Comparison of ENCODE assay signal across 15 mouse cellular contexts in the genomic region with DNA sequence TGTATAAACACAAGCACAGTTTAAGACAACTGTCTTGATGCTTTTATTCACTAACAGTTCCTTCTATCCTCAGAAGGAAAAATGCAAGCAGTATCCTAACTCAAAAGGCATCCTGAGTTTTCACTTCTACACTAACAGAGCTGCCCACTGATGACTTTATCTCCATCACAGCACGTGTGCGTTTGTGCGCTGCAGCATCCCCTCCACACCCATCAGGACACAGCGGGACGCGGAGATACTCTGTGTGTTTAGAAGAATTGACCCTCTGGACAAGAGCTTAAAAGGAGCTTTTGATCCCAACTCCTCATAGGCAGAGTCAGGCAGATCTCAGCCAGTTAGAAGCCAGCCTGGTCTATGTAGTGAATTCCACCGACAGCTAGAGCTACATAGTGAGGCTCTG. TPM values are rescaled to one million over a fixed set of nuclear protein-coding genes. Genes with fewer than 3 reads are reported as not detected.
A peak's percentile ranks its signal among the peaks of the same experiment; 100 is the strongest.
DNase-seq lines count a peak whose midpoint lies in the region; ATAC-seq lines count a peak whose summit lies in the region.
"Had no signal": no experiment of that assay in that cellular context is flagged by ENCODE, and none has a peak within 500 bp of the region (broad histone marks: within the 10 kb centered on the region; RNA-seq: fewer than 3 reads in every experiment).

No protein-coding gene starts in this region.

- H3K27ac ChIP-seq in hindbrain, embryonic 16.5 days (ENCODE audit: low read depth, low read length): no peak overlapping the region
- no peak overlapping the region for H3K27ac ChIP-seq in midbrain, embryonic 12.5 days (replicated peaks)
- H3K27ac ChIP-seq in kidney, embryonic 14.5 days (ENCODE audit: low read depth, low read length): no peak overlapping the region
- H3K27ac ChIP-seq: gastrocnemius, adult 2 months; heart, embryonic 15.5 days had no signal

- H3K36me3 ChIP-seq in erythroblast, embryonic 14.5 days (ENCODE audit: control insufficient read depth): no peaks in the 10 kb centered on the region
- H3K36me3 ChIP-seq in hindbrain, embryonic 16.5 days (ENCODE audit: control insufficient read depth, insufficient read depth, low read length): no peaks in the 10 kb centered on the region
- no peaks in the 10 kb centered on the region for H3K36me3 ChIP-seq in midbrain, embryonic 12.5 days
- H3K36me3 ChIP-seq in kidney, embryonic 14.5 days (ENCODE audit: control insufficient read depth, insufficient read depth, low read length): no peaks in the 10 kb centered on the region
- H3K36me3 ChIP-seq: heart, embryonic 15.5 days had no signal

- H3K27me3 ChIP-seq in erythroblast, embryonic 14.5 days (ENCODE audit: control insufficient read depth): peaks cover 41% of the 10 kb centered on the region
- no peaks in the 10 kb centered on the region for H3K27me3 ChIP-seq in hindbrain, embryonic 16.5 days (replicated peaks; ENCODE audit: control insufficient read depth, insufficient read depth, low read length)
- peaks cover 5% of the 10 kb centered on the region; the same call in 1 of the 2 replicates for H3K27me3 ChIP-seq in midbrain, embryonic 12.5 days
- no peaks in the 10 kb centered on the region for H3K27me3 ChIP-seq in kidney, embryonic 14.5 days (ENCODE audit: control insufficient read depth, insufficient read depth, low read length)
- H3K27me3 ChIP-seq: heart, embryonic 15.5 days had no signal

- H3K4me2 ChIP-seq in hindbrain, embryonic 16.5 days (ENCODE audit: low read length): peak overlapping the region; percentile 51; the same call in 1 of the 2 replicates
- peak overlapping the region; percentile 25; the same call in 1 of the 2 replicates for H3K4me2 ChIP-seq in midbrain, embryonic 12.5 days (replicated peaks)
- no peak overlapping the region for H3K4me2 ChIP-seq in kidney, embryonic 14.5 days (replicated peaks; ENCODE audit: low read depth, low read length)

- peak overlapping the region; percentile 24 for H3K4me3 ChIP-seq in erythroblast, embryonic 14.5 days (replicated peaks)
- no peak overlapping the region; the same call in 1 of the 2 replicates for H3K4me3 ChIP-seq in hindbrain, embryonic 16.5 days (ENCODE audit: low read length)
- 0 out of 2 replicates have a peak overlapping the region, but pooled peaks have one; percentile 0 for H3K4me3 ChIP-seq in midbrain, embryonic 12.5 days
- no peak overlapping the region for H3K4me3 ChIP-seq in kidney, embryonic 14.5 days (ENCODE audit: low read length)

- H3K4me1 ChIP-seq in erythroblast, embryonic 14.5 days (ENCODE audit: control insufficient read depth): peaks cover 37% of the 10 kb centered on the region
- H3K4me1 ChIP-seq in hindbrain, embryonic 16.5 days (ENCODE audit: control insufficient read depth, insufficient read depth, low read depth, low read length): peaks cover 12% of the 10 kb centered on the region
- peaks cover 16% of the 10 kb centered on the region; the same call in 1 of the 2 replicates for H3K4me1 ChIP-seq in midbrain, embryonic 12.5 days
- H3K4me1 ChIP-seq in kidney, embryonic 14.5 days (ENCODE audit: control insufficient read depth, insufficient read depth, low read length): peaks cover 20% of the 10 kb centered on the region

- 65% methylated on average over 7 of the region's 7 CpGs for WGBS in hindbrain, embryonic 16.5 days
- 69% methylated on average over 7 of the region's 7 CpGs for WGBS in midbrain, embryonic 12.5 days
- WGBS in kidney, embryonic 14.5 days: 83% methylated on average over 7 of the region's 7 CpGs

- ATAC-seq in erythroblast, adult 5-6 weeks (replicated peaks; ENCODE audit: low FRiP score, poor library complexity, severe bottlenecking): no peak
- no peak for ATAC-seq in hindbrain, embryonic 16.5 days
- ATAC-seq in midbrain, embryonic 12.5 days (ENCODE audit: low FRiP score, low read depth): no peak
- no peak for ATAC-seq in kidney, embryonic 14.5 days (ENCODE audit: low FRiP score, low TSS enrichment)

- no peaks in the 10 kb centered on the region for H3K9me3 ChIP-seq in erythroblast, embryonic 14.5 days (ENCODE audit: control insufficient read depth, low read length)
- no peaks in the 10 kb centered on the region for H3K9me3 ChIP-seq in hindbrain, embryonic 16.5 days (ENCODE audit: control insufficient read depth, low read length)
- no peaks in the 10 kb centered on the region for H3K9me3 ChIP-seq in midbrain, embryonic 12.5 days
- H3K9me3 ChIP-seq in kidney, embryonic 14.5 days (ENCODE audit: control insufficient read depth, low read length): no peaks in the 10 kb centered on the region
- H3K9me3 ChIP-seq: heart, embryonic 15.5 days had no signal

- DNase-seq in R1 (ENCODE audit: low read depth, low spot score): peak; percentile 85
- no peak for DNase-seq in lung, postnatal 4 days
- DNase-seq in adipocyte (ENCODE audit: low spot score): no peak
- DNase-seq: adrenal gland, adult 2 months; cerebellum, adult 18-20 months; gastrocnemius, adult 2 months; kidney, adult 18-20 months; lung, postnatal 10 days; right cerebral cortex, postnatal 25 days had no signal

- H3K9ac ChIP-seq in hindbrain, embryonic 16.5 days (ENCODE audit: low read depth, low read length): no peak overlapping the region
- no peak overlapping the region for H3K9ac ChIP-seq in midbrain, embryonic 12.5 days (replicated peaks)
- H3K9ac ChIP-seq in kidney, embryonic 14.5 days (ENCODE audit: low read depth, low read length): no peak overlapping the region
- H3K9ac ChIP-seq: heart, embryonic 15.5 days had no signal

RNA-seq across cellular contexts. Expression of a gene that starts 2.0 kb away (rescaled TPM):
- 0.32 and 0.80 TPM in 2 replicates for polyA plus RNA-seq in erythroblast, embryonic 14.5 days (2012)
- total RNA-seq in erythroblast, adult 5-6 weeks (2015; ENCODE audit: low replicate concordance): 2.1 and 3.6 TPM in 2 replicates
- total RNA-seq in erythroblast, adult 5-6 weeks (2017; ENCODE audit: low replicate concordance): 3.1 and 6.6 TPM in 2 replicates
- 74.7 and 75.9 TPM in 2 replicates for polyA plus RNA-seq in hindbrain, embryonic 16.5 days (2015; fragmentation: Nextera tagmentation; extraction: Ambion mirVana)
- 112 and 125 TPM in 2 replicates for polyA plus RNA-seq in midbrain, embryonic 12.5 days (2016; fragmentation: Nextera tagmentation; extraction: Ambion mirVana)
- polyA plus RNA-seq in kidney, embryonic 14.5 days (2014; fragmentation: Nextera tagmentation; extraction: Ambion mirVana): 62.3 and 80.8 TPM in 2 replicates

Comparison
In these comparisons a context has a peak if more than half of its experiments do, and no peak if none do; other contexts are left out.
1. H3K4me3 ChIP-seq: peak in erythroblast, embryonic 14.5 days (single experiment) and midbrain, embryonic 12.5 days (single experiment); none in hindbrain, embryonic 16.5 days (single experiment) and kidney, embryonic 14.5 days (single experiment).
2. RNA of a gene that starts 2.0 kb away (polyA plus RNA-seq): 112 to 125 TPM in midbrain, embryonic 12.5 days, 62.3 to 80.8 TPM in kidney, embryonic 14.5 days and 74.7 to 75.9 TPM in hindbrain, embryonic 16.5 days; 0.32 to 0.80 TPM in erythroblast, embryonic 14.5 days; every median in the first group is over 10 times any median in the second.